Mouse (Mus musculus) kidney, postnatal 14 days (tissue): ENCODE measurements around the gene Sdhaf1.
A peak's percentile ranks its signal among the peaks of the same experiment; 100 is the strongest.

Source experiments
- DNase-seq: peaks from one replicate; pipeline ENCODE4 v3.0.0; 2022; ENCODE audit warnings: mixed read lengths

Sdhaf1 gene

GRCm38 (mm10) chr7:30324300-30324944 lies 727 bp upstream of the Sdhaf1 start:
- DNase-seq = no peak

GRCm38 (mm10) chr7:30322865-30323264 lies 830 bp downstream of the Sdhaf1 start:
- no peak for DNase-seq

- DNase-seq = peak; percentile 99
Measured at GRCm38 (mm10) chr7:30322285-30322667, 1.4 kb downstream of the Sdhaf1 start.

- peak; percentile 87 for DNase-seq
Measured at GRCm38 (mm10) chr7:30321539-30322284, 2.0 kb downstream of the Sdhaf1 start, which contains the start of gene E130208F15Rik. Gene E130208F15Rik (plus strand): TSS chr7:30321740.

GRCm38 (mm10) chr7:30320946-30321345 lies 2.7 kb downstream of the Sdhaf1 start:
- DNase-seq = no peak

GRCm38 (mm10) chr7:30318142-30318541 lies 5.6 kb downstream of the Sdhaf1 start:
- no peak for DNase-seq

GRCm38 (mm10) chr7:30315559-30316529 lies 7.9 kb downstream of the Sdhaf1 start:
- no peak for DNase-seq

GRCm38 (mm10) chr7:30314721-30315155 lies 9.0 kb downstream of the Sdhaf1 start, which contains the start of gene Syne4:
Gene Syne4 (plus strand): TSS chr7:30314807.
- peak; percentile 56 for DNase-seq

- peak; percentile 77 for DNase-seq
Measured at GRCm38 (mm10) chr7:30313666-30314320, 9.9 kb downstream of the Sdhaf1 start.

GRCm38 (mm10) chr7:30310136-30310535 lies 13.6 kb downstream of the Sdhaf1 start:
- no peak for DNase-seq

GRCm38 (mm10) chr7:30309395-30310129 lies 14.1 kb downstream of the Sdhaf1 start:
- DNase-seq = no peak

- DNase-seq = peak; percentile 97
Measured at GRCm38 (mm10) chr7:30308076-30309005, 15.4 kb downstream of the Sdhaf1 start, which contains the start of gene Alkbh6. Gene Alkbh6 (plus strand): TSS chr7:30308717.

GRCm38 (mm10) chr7:30306083-30306779 lies 17.5 kb downstream of the Sdhaf1 start:
- no peak for DNase-seq

- no peak for DNase-seq
Measured at GRCm38 (mm10) chr7:30300914-30301313, 22.8 kb downstream of the Sdhaf1 start.

- DNase-seq = no peak
Measured at GRCm38 (mm10) chr7:30297266-30297665, 26.4 kb downstream of the Sdhaf1 start.

GRCm38 (mm10) chr7:30296816-30297215 lies 26.9 kb downstream of the Sdhaf1 start:
- no peak for DNase-seq

- peak; percentile 47 for DNase-seq
Measured at GRCm38 (mm10) chr7:30295103-30295502, 28.6 kb downstream of the Sdhaf1 start.

- no peak for DNase-seq
Measured at GRCm38 (mm10) chr7:30294296-30294695, 29.4 kb downstream of the Sdhaf1 start.

- DNase-seq = no peak
Measured at GRCm38 (mm10) chr7:30293795-30294194, 29.9 kb downstream of the Sdhaf1 start.
